Mouse (Mus musculus) lung, postnatal 0 days (tissue): ENCODE measurements at regions not wholly inside any gene's neighbourhood (a gene's known extent, or its start where the extent isn't known, plus 50 kb on each side); places are given as distances from the start of the nearest gene placed in this dataset.

Experiments
- CTCF ChIP-seq: IDR thresholded peaks from 2 replicates; pipeline ENCODE4 v1.5.1; 2016; ENCODE audit warnings: antibody characterized with exemption, mild to moderate bottlenecking
- EP300 ChIP-seq: IDR thresholded peaks from 2 replicates; pipeline ENCODE4 v1.6.1; 2016; ENCODE audit warnings: antibody characterized with exemption, mild to moderate bottlenecking, control low read depth

DNA sequence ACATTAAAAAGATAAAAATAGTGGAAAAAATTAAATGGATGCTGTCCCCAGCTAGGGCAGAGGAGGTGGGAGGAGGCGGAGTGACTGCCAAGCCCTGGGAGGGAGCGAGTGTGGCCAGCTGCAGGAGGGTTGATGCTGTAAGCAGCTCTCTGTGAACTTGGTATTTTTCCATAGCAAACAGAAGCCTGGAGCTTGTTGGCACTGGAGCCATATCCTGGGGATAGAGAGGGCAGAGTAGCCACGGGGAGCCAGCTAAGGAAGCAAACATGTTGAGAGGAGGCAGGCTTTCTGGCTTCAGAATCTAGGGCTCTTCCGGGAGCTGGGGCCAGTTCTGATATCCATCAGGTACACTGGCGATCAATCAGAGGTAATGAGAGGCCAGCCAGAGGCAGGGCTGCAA lies 223.2 kb upstream of the Rbfox1 start:
- TF ChIP-seq CTCF = no peak
- TF ChIP-seq EP300 = no peak
